Mouse (Mus musculus) CD4-positive helper T cell, adult 2 months (primary cell): Measurements from ENCODE around the gene Mylk.

Experiments
- DNase-seq: peaks from one replicate; pipeline ENCODE4 v3.0.0-alpha.2; 2012; ENCODE audit warnings: low read depth, missing footprints, low spot score

Gene Mylk

GRCm38 (mm10) chr16:34902294-34902680 lies 157.3 kb downstream of the Mylk start:
- no peak for DNase-seq

DNA sequence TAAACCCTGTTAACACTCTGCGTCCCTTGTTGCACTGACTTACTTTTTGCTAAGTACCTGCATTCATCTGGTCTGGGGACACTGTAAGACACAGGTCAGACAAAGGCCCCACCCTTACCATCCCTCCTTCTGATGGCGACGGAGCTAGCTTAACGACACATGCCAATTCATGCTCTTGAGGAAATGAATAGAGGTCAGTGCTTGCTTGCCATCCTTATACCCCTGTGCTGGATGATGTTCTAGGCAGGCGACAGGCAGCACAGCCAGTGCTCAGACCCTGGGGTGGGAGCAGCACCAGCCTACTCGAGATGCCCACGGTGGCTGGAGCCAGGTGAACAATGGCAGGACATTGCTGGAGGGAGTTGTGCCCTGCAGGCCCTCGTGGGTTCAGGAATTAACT lies 157.8 kb downstream of the Mylk start:
- DNase-seq = no peak

GRCm38 (mm10) chr16:34904876-34905275 lies 159.9 kb downstream of the Mylk start:
- DNase-seq = no peak

DNA sequence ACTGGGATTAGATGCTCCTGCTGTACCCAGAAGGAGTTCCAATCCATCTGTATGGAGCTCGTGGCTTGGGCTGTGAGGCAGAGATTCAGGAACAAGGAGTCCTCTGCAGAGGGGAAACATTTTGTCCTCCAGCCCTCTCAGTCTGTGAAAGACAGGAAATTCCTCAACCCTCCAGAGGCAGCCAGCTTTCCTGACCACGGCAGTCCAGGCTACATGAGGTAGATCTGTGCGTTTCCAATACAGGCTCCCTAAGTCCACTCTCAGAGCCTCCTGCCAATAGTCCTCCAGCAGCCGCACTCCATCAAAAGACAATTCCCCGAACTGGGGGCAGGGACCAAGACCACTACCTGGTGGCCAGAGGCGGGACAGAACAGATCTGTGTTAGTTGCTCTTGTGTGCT lies 164.4 kb downstream of the Mylk start:
- DNase-seq = no peak

- DNase-seq = no peak
Observed at GRCm38 (mm10) chr16:34917373-34917900, 172.4 kb downstream of the Mylk start.

DNA sequence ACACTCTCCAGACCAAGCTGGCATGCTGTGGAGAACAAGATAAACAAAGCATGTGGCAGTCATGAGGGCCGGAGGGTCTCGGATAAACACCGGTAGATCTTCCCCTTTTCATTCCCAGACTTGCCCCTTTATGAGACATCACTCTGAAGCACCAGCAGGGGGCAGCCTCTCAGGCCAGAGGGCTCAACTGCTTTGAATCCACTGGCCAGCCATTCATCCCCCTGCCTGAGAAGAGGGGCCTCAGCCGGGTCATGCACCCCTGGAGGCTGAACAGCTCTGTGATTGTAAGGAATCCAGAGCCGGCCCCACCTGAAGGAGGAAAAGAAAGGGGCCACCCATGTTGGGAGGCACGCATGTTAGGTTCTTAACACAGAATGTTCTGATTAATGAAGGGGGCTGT lies 175.2 kb downstream of the Mylk start:
- no peak for DNase-seq

DNA sequence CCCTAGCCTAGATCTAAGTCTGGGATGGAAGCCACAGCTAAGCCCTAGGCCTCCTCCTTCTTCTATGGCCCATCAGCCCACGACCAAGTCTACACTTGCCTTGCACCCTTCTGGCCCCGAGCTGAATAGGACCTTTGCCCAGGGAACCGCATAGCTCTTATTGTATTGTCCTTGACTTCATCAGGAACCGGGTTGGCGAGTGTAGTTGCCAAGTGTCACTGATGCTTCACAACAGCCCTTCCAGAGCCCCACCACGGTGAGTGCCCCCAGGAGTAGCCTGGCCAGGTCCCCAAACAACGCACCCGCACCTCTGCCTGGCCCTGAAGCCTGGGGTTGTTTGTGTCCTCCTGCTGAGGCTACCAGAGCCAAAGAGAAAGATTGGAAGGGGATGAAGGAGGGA lies 175.9 kb downstream of the Mylk start:
- DNase-seq = no peak

DNA sequence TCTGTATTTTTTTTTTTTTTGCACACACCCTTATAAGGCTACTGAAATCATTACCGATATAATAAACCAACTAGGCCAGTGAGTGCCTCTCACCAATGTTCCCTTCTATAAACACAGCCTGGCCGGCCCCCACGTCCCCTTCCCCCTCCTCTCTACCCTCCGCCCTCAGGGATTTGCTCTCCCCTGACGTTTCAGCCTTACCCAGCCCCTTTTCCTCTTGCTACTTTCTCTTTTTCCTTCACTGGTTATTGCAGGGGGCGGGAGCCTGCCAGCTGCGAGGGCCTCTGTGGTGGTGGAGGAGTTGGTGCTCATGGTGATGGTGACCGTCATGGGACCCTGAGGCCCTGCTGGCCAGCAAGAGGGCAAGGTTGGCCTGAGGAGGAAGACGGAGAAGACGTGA lies 176.3 kb downstream of the Mylk start:
- DNase-seq = no peak

DNA sequence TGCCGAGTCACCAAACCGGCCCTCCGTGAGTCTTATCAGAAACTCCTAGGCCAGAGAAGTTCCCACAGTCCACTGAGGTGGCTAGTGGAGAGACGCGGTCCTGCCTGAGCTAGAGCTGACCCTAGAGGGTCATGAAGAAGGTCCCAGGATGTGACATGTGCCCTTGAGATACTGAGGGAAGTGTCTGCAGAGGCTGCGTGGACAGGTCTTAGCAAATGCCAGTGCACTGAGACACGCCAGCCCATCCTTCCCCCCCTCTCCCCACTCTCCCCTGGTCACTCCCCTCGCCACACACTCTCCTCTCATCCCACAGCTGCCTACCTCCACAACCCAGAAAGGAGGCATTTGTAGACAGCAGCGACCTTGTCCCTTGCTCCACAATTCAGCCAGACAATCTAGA lies 178.6 kb downstream of the Mylk start:
- no peak for DNase-seq

GRCm38 (mm10) chr16:34924324-34924723 lies 179.3 kb downstream of the Mylk start:
- no peak for DNase-seq

DNA sequence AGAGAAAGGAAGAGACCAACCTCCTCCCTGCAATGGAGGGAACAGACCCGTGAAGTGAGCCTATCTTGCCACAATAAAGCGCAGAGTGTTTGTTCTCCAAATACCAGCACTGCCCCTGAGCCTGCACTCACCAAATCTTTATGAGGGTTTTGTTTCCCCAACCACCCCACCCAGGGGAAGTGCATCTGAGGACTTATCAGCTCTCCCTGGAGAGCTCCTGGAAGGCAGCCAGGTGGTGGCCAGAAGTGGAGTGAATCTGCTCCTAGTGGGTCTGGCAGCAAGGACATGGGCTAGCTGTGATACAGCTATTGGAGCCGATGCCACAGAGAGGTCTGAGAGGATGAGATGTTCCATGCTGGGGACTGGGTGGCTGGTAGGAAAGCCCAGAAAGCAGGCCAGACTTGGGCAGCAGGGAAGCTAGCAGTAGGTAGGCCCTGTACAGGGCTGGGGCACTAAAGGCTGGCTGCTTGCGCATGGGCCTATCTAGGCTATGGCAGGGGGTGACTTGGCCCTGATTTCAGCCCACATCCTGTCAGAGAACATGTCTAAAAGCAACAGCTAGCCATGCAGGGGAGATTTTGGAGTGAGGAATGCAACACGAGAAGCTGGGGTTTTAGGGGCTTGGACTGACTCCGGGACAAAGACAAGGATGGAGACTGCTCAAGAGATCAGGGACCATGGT lies 180.1 kb downstream of the Mylk start:
- no peak for DNase-seq

- DNase-seq = no peak
Observed at GRCm38 (mm10) chr16:34926531-34927435, 181.8 kb downstream of the Mylk start.

- DNase-seq = no peak
Observed at GRCm38 (mm10) chr16:34929686-34930085, 184.7 kb downstream of the Mylk start.

DNA sequence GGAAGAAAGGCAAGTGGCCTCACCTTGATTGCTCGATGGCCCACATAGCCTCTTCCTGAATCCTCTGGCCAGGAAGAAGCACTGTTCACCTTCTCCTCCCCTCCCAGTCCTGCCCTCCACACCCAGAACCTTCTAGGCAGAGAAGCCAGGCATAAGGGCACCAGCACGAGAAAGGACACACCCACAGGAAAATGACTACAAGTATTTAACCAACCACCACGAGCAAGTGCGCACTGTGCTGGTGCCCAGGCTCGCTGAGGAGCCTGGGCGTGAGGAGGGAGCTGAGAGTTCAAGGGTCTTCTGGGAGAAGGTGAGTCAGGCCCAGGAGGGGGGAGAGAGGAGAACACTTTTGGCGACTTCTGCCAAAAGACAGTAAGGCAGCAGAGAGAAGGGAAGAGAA lies 185.1 kb downstream of the Mylk start:
- DNase-seq = no peak

DNA sequence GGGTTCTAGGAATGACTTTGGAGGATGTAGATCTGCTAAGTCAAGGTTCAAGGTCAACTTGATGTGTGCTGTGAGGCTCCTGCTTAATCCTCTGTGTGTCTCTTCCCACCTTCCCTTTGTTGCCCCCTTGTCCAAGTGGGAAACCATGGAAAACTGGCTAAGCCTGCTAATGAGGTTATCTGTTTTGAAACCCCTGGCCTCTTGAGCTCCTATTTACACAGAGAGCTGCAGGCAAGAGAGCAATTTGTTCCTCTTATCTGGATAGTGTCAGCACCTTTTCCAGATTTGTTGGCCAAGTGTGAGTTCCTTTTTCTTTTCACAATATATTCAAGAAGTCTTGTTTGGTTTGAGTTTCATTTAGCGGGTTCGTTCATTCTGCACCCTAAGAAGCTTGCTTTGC lies 186.3 kb downstream of the Mylk start:
- no peak for DNase-seq

DNA sequence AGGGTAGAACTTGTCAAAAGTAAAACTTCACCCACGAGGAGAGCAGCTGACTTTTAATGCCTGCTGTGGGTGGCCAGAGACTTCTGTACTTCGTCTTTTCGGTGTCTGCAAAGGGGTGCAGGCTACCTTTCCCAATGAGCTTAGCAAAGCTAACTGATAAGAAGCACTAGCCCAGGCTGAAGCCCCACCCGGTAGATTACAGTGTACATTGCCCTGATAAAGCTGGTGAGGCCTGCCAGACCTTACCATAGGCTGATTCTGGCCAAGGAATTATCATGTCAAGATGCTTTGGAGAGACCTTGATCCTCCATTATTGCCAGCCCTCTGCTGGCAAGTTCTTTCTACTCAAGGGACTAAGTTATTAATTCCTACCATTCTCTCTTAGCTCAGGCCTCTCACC lies 188.2 kb downstream of the Mylk start:
- DNase-seq = no peak

GRCm38 (mm10) chr16:34934486-34934885 lies 189.5 kb downstream of the Mylk start:
- DNase-seq = no peak

DNA sequence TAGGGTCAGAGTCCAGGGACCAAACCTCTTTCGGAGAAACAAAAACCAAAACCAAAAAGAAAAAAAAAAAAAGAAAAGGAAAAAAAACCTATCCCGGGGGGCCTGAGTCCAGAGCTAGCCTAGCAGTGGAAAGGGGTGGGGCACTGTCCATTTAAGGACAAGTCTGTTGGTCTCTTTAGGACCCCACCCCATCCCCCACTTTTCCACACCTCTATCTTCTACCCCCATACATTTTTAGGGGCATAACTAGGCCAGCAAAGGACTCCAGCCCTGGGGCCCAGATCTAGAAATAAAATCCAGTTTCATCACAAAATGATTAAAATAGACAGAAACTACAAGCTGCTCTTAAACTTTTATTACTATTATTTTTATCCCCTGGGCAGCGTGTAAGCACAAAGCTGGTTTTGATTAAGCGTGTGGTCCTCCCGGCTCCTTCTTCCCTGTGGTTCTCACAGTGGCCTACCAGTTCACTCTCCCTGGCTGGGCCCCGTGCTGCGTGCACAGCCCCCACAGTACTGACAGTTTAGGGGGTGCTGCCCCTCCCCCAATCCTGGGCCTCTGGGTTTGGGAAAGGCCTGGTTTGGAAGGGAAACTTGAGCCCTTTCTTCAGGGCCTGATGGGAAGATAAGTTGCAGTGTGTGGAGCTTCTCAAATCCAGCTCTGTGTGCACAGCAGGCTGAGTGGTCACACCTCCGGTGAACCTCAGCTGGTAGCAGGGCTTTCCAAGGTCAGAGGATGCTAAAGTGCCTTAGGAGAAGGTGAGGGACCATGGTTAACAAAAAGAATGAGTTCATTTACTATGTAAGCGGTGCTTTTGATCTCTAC lies 190.7 kb downstream of the Mylk start:
- DNase-seq = no peak

DNA sequence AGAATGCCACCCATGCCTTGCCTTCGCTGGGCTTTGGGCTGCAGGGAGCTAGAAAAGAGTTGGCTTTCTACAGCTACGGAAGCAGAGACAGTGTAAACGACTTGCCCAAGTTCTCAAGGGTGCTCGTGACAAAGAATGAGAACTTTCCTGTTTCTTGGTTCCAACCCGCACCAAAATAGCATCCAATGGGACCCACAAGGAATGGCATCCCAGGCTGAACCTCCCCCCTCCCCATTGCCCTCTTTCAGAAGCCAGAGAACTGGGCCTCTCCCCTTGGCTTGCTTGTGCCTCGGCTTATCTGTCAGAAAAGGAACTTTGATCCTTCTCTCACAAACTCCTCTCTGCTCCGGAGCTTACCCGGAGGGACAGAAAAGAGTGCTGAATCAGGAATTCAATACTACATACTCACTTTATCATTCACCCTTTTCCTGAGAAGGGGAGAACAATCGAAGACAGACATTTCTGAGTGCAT lies 191.4 kb downstream of the Mylk start:
- DNase-seq = no peak

DNA sequence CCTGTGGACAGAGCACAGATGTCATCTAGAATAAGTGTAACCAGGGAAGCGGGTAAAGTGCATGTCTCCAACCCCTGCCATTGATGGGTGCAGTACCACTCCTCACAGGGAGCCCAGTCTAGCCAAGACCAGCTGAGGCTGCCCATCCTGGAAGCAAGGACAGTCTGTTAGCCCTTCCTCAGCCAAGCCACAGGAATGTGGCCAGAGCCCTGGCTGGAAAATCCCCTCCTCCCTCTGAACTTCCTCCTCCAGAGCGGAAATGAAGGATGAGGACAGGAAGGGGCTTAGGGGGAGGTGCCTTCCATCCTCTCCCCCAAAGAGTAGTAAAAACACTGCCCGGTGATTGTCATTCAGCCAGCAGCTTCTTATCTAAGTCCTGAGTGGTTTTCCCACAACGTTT lies 192.6 kb downstream of the Mylk start:
- no peak for DNase-seq

- DNase-seq = no peak
Observed at GRCm38 (mm10) chr16:34938248-34938647, 193.2 kb downstream of the Mylk start.

GRCm38 (mm10) chr16:34939951-34940350 lies 194.9 kb downstream of the Mylk start:
- no peak for DNase-seq
